Mouse (Mus musculus): ENCODE measurements around the gene Ubr3.

- no peak for TF ChIP-seq POLR2A (IDR thresholded peaks at IDR 0.05; ENCODE audit: low read depth, low read length)
- TF ChIP-seq CTCF (IDR thresholded peaks at IDR 0.05; ENCODE audit: extremely low read depth, insufficient read length, insufficient replicate concordance, low read depth, low read length) = no peak
Observed at GRCm38 (mm10) chr2:69885050-69885449, 12.0 kb upstream of the Ubr3 start.

Data from small intestine, adult 2 months (tissue).